Mouse (Mus musculus) midbrain, embryonic 14.5 days (tissue): ENCODE results near the gene Arpc1b. TPM values are rescaled to one million over a fixed set of nuclear protein-coding genes. Genes with fewer than 3 reads are reported as not detected.

Experiments
- ATAC-seq: fragments of 200-750 bp; cut with Nextera tagmentation; 2 replicates; pipeline ENCODE4 v1.8.0; 2017; ENCODE audit warnings: moderate number of reproducible peaks, moderate library complexity; ENCODE audit not compliant: low FRiP score, low TSS enrichment
- DNase-seq: peaks from one replicate; pipeline ENCODE4 v3.0.0-alpha.2; 2015
- H3K27ac ChIP-seq: fragments of 300-500 bp; sonication (generic); replicated peaks from 2 replicates; pipeline ENCODE4 v1.5.1; 2014; ENCODE audit warnings: mild to moderate bottlenecking, low read depth, low read length, moderate library complexity
- H3K27me3 ChIP-seq: fragments of 300-500 bp; sonication (generic); 2 replicates; pipeline ENCODE4 v1.6.1; 2014; ENCODE audit warnings: low read length, control low read depth, mixed read lengths; ENCODE audit not compliant: control insufficient read depth, insufficient read depth
- H3K36me3 ChIP-seq: fragments of 300-500 bp; sonication (generic); 2 replicates; pipeline ENCODE4 v1.6.1; 2014; ENCODE audit warnings: low read length, control low read depth; ENCODE audit not compliant: control insufficient read depth, insufficient read depth
- H3K4me1 ChIP-seq: fragments of 300-500 bp; sonication (generic); 2 replicates; pipeline ENCODE4 v1.6.1; 2014; ENCODE audit warnings: mild to moderate bottlenecking, antibody characterized with exemption, low read length, control low read depth; ENCODE audit not compliant: control insufficient read depth, insufficient read depth
- H3K4me2 ChIP-seq: fragments of 300-500 bp; sonication (generic); 2 replicates; pipeline ENCODE4 v1.6.1; 2014; ENCODE audit warnings: mild to moderate bottlenecking, low read length, moderate library complexity
- H3K4me3 ChIP-seq: fragments of 300-500 bp; sonication (generic); replicated peaks from 2 replicates; pipeline ENCODE4 v1.5.1; 2014; ENCODE audit warnings: low read depth, low read length
- H3K9ac ChIP-seq: fragments of 300-500 bp; sonication (generic); replicated peaks from 2 replicates; pipeline ENCODE4 v1.6.1; 2014; ENCODE audit warnings: mild to moderate bottlenecking, low read length, moderate library complexity
- H3K9me3 ChIP-seq: fragments of 300-500 bp; sonication (generic); 2 replicates; pipeline ENCODE4 v1.6.1; 2016; ENCODE audit warnings: low read length, control low read depth, mixed read lengths; ENCODE audit not compliant: control insufficient read depth
- WGBS: fragments of 180-500 bp; shearing (Covaris S2); extraction: QIAGEN DNeasy Blood & Tissue Kit; methylation state at CpG from one replicate; pipeline ENCODE4 v1.1.7; 2014; 5-methylcytosine and 5-hydroxymethylcytosine counted together
- polyA plus RNA-seq: library from polyadenylated mRNA; unstranded; fragments of >200 nt; fragmentation: Nextera tagmentation; extraction: Ambion mirVana; gene quantifications from 2 replicates; pipeline ENCODE4 v1.2.1, GENCODE M21; 2014

Arpc1b gene
- polyA plus RNA-seq, 1 experiment from 2014 or later, result 39.4 TPM

DNA sequence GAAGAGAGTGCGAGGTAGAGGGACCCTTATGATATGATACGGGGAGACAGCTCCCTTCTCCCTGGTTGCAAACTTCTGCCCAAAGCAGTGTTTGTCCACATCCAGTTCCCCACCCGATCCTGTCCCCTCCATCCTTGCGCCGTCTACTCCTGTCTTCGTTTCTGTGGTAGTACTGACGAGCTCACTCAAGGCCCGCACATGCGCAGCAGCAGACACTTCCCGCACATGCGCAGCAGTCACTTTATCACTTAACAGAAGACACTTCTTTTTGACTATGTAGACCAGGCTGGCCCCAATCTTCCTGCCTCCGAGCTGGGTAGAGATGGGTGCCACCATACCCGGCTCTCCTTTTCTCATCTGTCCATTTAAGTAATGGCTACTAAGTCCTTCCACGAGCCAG lies 47.3 kb downstream of the Arpc1b start:
- H3K9me3 ChIP-seq, result no peaks in the 10 kb centered on the region
- WGBS, result 95% methylated on average over 14 of the region's 14 CpGs
- H3K9ac ChIP-seq, result no peak overlapping the region
- no peak overlapping the region for H3K4me2 ChIP-seq
- no peaks in the 10 kb centered on the region for H3K27me3 ChIP-seq
- no peak overlapping the region for H3K4me3 ChIP-seq
- ATAC-seq (no peak), DNase-seq (no peak)
- no peak overlapping the region for H3K27ac ChIP-seq
- peaks cover 6% of the 10 kb centered on the region for H3K4me1 ChIP-seq
- peaks cover 76% of the 10 kb centered on the region for H3K36me3 ChIP-seq

DNA sequence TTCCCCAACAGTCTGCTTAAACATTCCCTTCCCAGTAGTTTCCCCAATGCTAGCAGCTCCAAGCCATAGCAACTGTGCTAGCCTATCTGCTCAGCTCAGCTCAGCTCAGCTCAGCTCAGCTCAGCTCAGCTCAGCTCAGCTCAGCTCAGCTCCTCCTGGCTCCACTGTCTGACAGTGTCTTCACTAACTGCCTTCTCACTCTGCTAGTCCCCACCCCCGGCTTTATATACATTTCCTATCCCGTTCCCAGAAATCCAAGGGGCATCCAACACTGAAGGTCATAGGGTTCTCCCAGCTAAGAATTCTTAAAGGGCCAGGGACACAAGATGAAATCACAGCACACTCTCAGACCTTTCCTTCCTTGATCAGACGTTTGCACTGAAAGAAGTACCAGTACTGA lies 50.7 kb downstream of the Arpc1b start:
- Histone ChIP-seq H3K9ac (no peak overlapping the region), H3K27ac (no peak overlapping the region), H3K36me3 (peaks cover 52% of the 10 kb centered on the region), H3K4me3 (no peak overlapping the region), H3K27me3 (no peaks in the 10 kb centered on the region), H3K4me2 (no peak overlapping the region), H3K9me3 (no peaks in the 10 kb centered on the region), H3K4me1 (peaks cover 21% of the 10 kb centered on the region)
- 73% methylated on average over 3 of the region's 3 CpGs for WGBS
- no peak for ATAC-seq
- DNase-seq, result no peak

DNA sequence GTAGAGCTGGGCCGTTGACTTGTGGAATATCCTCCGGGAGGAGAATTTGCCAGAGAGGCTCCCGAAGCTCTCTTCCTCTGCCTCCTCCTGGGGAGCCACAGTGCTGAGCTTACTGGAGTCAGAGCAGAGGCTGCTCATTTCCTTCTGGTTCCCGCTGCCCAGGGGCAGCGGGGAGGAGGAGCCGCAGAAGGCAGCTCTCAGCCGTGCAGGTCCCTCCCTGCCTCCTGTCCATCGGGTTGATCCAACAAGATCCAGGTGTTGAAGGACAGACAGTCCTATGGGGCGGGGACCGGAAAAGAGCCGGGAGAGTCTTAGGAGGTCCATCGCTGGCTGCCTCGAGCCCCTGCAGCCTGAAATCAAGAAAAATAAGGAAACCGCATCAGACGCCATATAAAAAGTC lies 51.2 kb downstream of the Arpc1b start:
- Histone ChIP-seq H3K27ac (no peak overlapping the region), H3K4me2 (no peak overlapping the region), H3K4me1 (peaks cover 21% of the 10 kb centered on the region), H3K36me3 (peaks cover 48% of the 10 kb centered on the region), H3K4me3 (no peak overlapping the region), H3K9ac (no peak overlapping the region), H3K27me3 (no peaks in the 10 kb centered on the region), H3K9me3 (no peaks in the 10 kb centered on the region)
- DNase-seq (no peak), ATAC-seq (no peak)
- 88% methylated on average over 15 of the region's 15 CpGs for WGBS

DNA sequence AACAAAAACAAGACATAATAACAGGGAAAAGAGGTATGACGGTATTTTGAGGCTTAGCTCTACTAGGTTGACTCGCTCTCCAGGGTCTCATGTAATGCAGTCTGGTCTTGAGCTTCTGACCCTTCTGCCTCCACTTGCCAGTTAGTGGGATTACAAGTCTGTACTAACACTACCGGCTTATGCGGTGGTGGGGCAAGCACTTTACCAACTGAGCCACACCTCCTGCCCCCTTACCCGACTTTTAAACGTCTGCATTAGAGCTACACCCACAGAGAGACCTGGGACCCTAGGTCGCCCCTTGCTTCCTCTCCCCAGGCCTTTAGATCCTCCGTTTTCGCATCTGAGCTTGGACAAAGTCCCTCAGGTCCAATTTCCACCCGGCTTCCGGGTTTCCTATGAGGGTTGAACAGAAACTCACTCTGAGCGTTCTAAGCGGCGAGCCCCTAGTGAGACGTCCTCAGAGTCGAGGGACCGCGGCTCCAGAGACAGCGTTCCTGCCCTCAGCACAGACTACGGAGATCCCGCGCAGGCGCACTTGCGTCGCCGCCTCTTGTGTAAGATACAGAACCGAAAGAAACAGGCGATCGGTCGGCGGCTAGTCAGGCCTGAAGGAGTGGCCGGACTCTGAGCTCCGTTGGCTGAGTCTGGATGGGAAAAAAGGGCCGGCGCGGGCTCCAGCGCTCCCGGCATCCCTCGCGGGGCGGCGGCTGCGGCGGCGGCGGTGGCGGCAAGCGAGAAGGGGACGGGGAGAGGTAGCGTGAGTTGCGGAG lies 52.7 kb downstream of the Arpc1b start, which contains the start of the genes Ptcd1 and Cpsf4:
TSS of gene Ptcd1 (minus strand) at position 573 of the 770 bp plus-strand sequence.
TSS of gene Cpsf4 (plus strand) at position 678 of the 770 bp plus-strand sequence.
- no peaks in the 10 kb centered on the region for H3K9me3 ChIP-seq
- H3K27me3 ChIP-seq, result no peaks in the 10 kb centered on the region
- peaks cover 48% of the 10 kb centered on the region for H3K36me3 ChIP-seq
- H3K27ac ChIP-seq, result peak within 1 kb of the TSS; percentile 75
- peak within 1 kb of the TSS; percentile 90 for H3K9ac ChIP-seq
- WGBS, result under 1% methylated on average over 51 of the region's 51 CpGs
- peak within 1 kb of the TSS; percentile 91 for H3K4me3 ChIP-seq
- H3K4me1 ChIP-seq, result peaks cover 21% of the 10 kb centered on the region
- peak within 1 kb of the TSS; percentile 83 for H3K4me2 ChIP-seq
- DNase-seq (peak; percentile 100), ATAC-seq (peak; percentile 93)

DNA sequence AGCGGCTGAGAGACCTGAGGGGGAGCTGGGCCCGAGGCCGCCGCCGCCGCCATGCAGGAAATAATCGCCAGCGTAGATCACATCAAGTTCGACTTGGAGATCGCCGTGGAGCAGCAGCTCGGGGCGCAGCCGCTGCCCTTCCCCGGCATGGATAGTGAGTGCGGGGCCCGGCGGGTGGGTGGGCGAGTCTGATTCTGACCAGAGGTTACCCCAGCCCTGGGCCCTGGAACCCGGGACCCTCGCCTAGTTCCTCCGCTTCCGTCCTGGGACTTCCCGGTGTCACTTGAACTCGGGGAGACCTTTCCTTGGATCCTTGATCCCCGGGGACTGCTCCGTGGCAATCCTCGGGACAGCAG lies 53.3 kb downstream of the Arpc1b start:
- H3K4me2 ChIP-seq, result peak overlapping the region; percentile 83
- peak; percentile 63 for ATAC-seq
- peak; percentile 37 for DNase-seq
- H3K36me3 ChIP-seq, result peaks cover 50% of the 10 kb centered on the region
- WGBS, result under 1% methylated on average over 26 of the region's 28 CpGs
- peak overlapping the region; percentile 91 for H3K4me3 ChIP-seq
- no peaks in the 10 kb centered on the region for H3K27me3 ChIP-seq
- H3K27ac ChIP-seq, result peak overlapping the region; percentile 74
- peak overlapping the region; percentile 90 for H3K9ac ChIP-seq
- peaks cover 21% of the 10 kb centered on the region for H3K4me1 ChIP-seq
- no peaks in the 10 kb centered on the region for H3K9me3 ChIP-seq

DNA sequence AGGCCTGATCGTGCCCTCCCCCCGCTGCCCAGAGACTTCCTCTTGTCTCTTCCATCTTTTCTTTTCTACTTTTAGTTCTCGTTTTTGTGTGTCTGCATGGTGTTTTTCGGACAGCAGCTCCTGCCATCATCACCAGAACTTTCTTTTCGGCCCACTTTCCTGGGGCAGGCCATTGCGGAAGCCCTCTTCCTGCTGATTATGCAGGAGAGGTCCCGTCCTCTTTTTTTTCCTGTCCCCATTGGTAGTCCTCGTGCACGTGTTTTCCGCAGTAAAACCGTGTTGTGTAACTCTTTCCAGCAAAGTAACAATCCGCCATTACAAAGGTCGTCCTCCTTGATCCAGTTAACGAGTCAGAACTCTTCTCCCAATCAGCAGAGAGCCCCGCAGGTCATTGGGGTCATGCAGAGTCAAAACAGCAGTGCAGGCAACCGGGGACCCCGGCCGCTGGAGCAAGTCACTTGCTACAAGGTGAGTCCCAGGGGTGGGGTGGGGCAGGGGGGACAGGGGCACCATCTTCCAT lies 64.5 kb downstream of the Arpc1b start:
- H3K4me3 ChIP-seq, result no peak overlapping the region
- 91% methylated on average over 18 of the region's 18 CpGs for WGBS
- no peak overlapping the region for H3K9ac ChIP-seq
- H3K4me2 ChIP-seq, result no peak overlapping the region
- H3K27me3 ChIP-seq, result no peaks in the 10 kb centered on the region
- no peaks in the 10 kb centered on the region for H3K4me1 ChIP-seq
- no peak for ATAC-seq
- no peak for DNase-seq
- no peaks in the 10 kb centered on the region for H3K9me3 ChIP-seq
- no peak overlapping the region for H3K27ac ChIP-seq
- H3K36me3 ChIP-seq, result peaks cover 100% of the 10 kb centered on the region

Other genes starting within 250 kb of the Arpc1b start
- gene Smurf1, start 148.4 kb upstream of the Arpc1b start, polyA plus RNA-seq, result 42.8 and 44.9 TPM in 2 replicates
- gene Gm4871, start 81.5 kb upstream of the Arpc1b start, polyA plus RNA-seq, result not detected in 2 replicates
- not detected in 2 replicates for gene 1700018F24Rik, start 71.2 kb upstream of the Arpc1b start, polyA plus RNA-seq
- gene Arpc1a, start 30.4 kb upstream of the Arpc1b start, polyA plus RNA-seq, result 268 and 288 TPM in 2 replicates
- not detected in 2 replicates for gene Kpna7, start 30.2 kb upstream of the Arpc1b start, polyA plus RNA-seq
- gene Pdap1, start 26.0 kb downstream of the Arpc1b start, polyA plus RNA-seq, result 101 and 121 TPM in 2 replicates
- gene Bud31, start 26.1 kb downstream of the Arpc1b start, polyA plus RNA-seq, result 196 and 205 TPM in 2 replicates
- gene Ptcd1, start 52.9 kb downstream of the Arpc1b start, polyA plus RNA-seq, result 20.2 and 22.3 TPM in 2 replicates
- 29.1 and 35.1 TPM in 2 replicates for gene Cpsf4, start 53.0 kb downstream of the Arpc1b start, polyA plus RNA-seq
- gene Atp5j2, start 77.8 kb downstream of the Arpc1b start, polyA plus RNA-seq, result 477 and 644 TPM in 2 replicates
- 13.9 and 16.4 TPM in 2 replicates for gene Zkscan14, start 87.7 kb downstream of the Arpc1b start, polyA plus RNA-seq
- 13.5 and 17.9 TPM in 2 replicates for gene Zkscan5, start 90.3 kb downstream of the Arpc1b start, polyA plus RNA-seq
- gene Zfp655, start 117.5 kb downstream of the Arpc1b start, polyA plus RNA-seq, result 41.6 and 44.4 TPM in 2 replicates
- gene Zscan25, start 166.3 kb downstream of the Arpc1b start, polyA plus RNA-seq, result 0.84 and 1.0 TPM in 2 replicates
- gene Cyp3a57, start 231.1 kb downstream of the Arpc1b start, polyA plus RNA-seq, result not detected in 2 replicates